Comparison of ENCODE assay signal across 8 mouse cellular contexts in the genomic region with DNA sequence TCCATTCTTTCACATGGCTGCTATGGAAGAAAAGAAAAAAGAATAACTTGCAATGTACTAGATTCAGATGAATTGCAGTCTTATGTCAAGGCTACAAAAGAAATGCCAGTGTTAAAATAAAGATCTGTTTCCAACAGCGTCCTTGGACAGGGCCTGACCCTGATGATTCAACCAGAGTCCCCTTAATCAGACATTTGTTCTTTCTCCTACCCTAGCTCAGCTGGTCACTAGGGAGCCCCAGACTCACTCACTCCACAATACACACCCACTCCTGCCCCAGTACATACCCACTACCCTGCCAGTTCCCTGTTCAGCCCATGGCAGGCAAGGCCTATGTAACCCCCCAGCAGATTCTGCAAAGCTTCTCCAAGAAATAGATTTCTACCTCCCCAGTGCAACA.
"Had no signal": no experiment of that assay in that cellular context is flagged by ENCODE, and none has a peak within 500 bp of the region (broad histone marks: within the 10 kb centered on the region; RNA-seq: fewer than 3 reads in every experiment).

No protein-coding gene starts in this region.

- DNase-seq: kidney, adult 8-10 months; kidney, postnatal 10 days; kidney, postnatal 36 days; layer of hippocampus, postnatal 36 days; liver, postnatal 0 days; lung, embryonic 14.5 days; right cerebral cortex, postnatal 4 days; thymus, postnatal 25 days had no signal
